Mouse (Mus musculus) small intestine, adult 2 months (tissue): ENCODE measurements around the gene Sbk1.

ENCODE experiments used
- CTCF ChIP-seq: fragments of 200-500 bp; IDR thresholded peaks from 2 replicates; pipeline ENCODE4 v1.5.1; 2012; ENCODE audit warnings: low read depth, mild to moderate bottlenecking, control low read depth, inconsistent platforms, low read length, moderate library complexity, mixed read lengths; ENCODE audit not compliant: insufficient replicate concordance, insufficient read length; ENCODE audit errors: extremely low read depth
- POLR2A ChIP-seq: fragments of 200-500 bp; IDR thresholded peaks from 2 replicates; pipeline ENCODE4 v1.6.1; 2012; ENCODE audit warnings: low read depth, mild to moderate bottlenecking, control low read depth, inconsistent platforms, low read length, moderate library complexity

- no peak for TF ChIP-seq CTCF
- no peak for TF ChIP-seq POLR2A
Measured at GRCm38 (mm10) chr7:126265949-126266348, 6.5 kb upstream of the Sbk1 start.
